Mouse (Mus musculus) heart, postnatal 0 days (tissue): ENCODE results near the gene Txlnb. TPM values are rescaled to one million over a fixed set of nuclear protein-coding genes. Genes with fewer than 3 reads are reported as not detected.

Source experiments
- ATAC-seq: fragments of 200-750 bp; cut with Nextera tagmentation; 2 replicates; pipeline ENCODE4 v1.8.0; 2017; ENCODE audit warnings: low read depth, moderate number of reproducible peaks, moderate library complexity; ENCODE audit not compliant: insufficient read depth
- DNase-seq: peaks from one replicate; pipeline ENCODE4 v3.0.0-alpha.2; 2016; ENCODE audit warnings: low spot score
- H3K27ac ChIP-seq: fragments of 300-500 bp; sonication (generic); 2 replicates; pipeline ENCODE4 v1.5.1; 2014; ENCODE audit warnings: low read depth, mild to moderate bottlenecking
- H3K27me3 ChIP-seq: fragments of 300-500 bp; sonication (generic); 2 replicates; pipeline ENCODE4 v1.6.1; 2014; ENCODE audit warnings: low read length, mixed read lengths; ENCODE audit not compliant: control insufficient read depth, insufficient read depth
- H3K36me3 ChIP-seq: fragments of 300-500 bp; sonication (generic); replicated peaks from 2 replicates; pipeline ENCODE4 v1.6.1; 2014; ENCODE audit warnings: low read length, mixed read lengths; ENCODE audit not compliant: control insufficient read depth, insufficient read depth
- H3K4me1 ChIP-seq: fragments of 300-500 bp; sonication (generic); 2 replicates; pipeline ENCODE4 v1.6.1; 2014; ENCODE audit warnings: antibody characterized with exemption; ENCODE audit not compliant: control insufficient read depth, insufficient read depth
- H3K4me2 ChIP-seq: fragments of 300-500 bp; sonication (generic); 2 replicates; pipeline ENCODE4 v1.6.1; 2014; ENCODE audit warnings: low read depth, mild to moderate bottlenecking, low read length, moderate library complexity
- H3K4me3 ChIP-seq: fragments of 300-500 bp; sonication (generic); 2 replicates; pipeline ENCODE4 v1.5.1; 2014; ENCODE audit warnings: low read depth, low read length
- H3K9ac ChIP-seq: fragments of 300-500 bp; sonication (generic); replicated peaks from 2 replicates; pipeline ENCODE4 v1.6.1; 2014; ENCODE audit warnings: low read depth, low read length, mixed read lengths
- H3K9me3 ChIP-seq: fragments of 300-500 bp; sonication (generic); replicated peaks from 2 replicates; pipeline ENCODE4 v1.6.1; 2016; ENCODE audit warnings: low read length; ENCODE audit not compliant: control insufficient read depth
- CTCF ChIP-seq: IDR thresholded peaks from 2 replicates; pipeline ENCODE4 v1.5.1; 2016; ENCODE audit warnings: antibody characterized with exemption, control low read depth, low read depth
- EP300 ChIP-seq: IDR thresholded peaks from 2 replicates; pipeline ENCODE4 v1.6.1; 2016; ENCODE audit warnings: antibody characterized with exemption, low read depth
- WGBS: fragments of 180-500 bp; shearing (Covaris S2); extraction: QIAGEN DNeasy Blood & Tissue Kit; methylation state at CpG from one replicate; pipeline ENCODE4 v1.1.7; 2014; 5-methylcytosine and 5-hydroxymethylcytosine counted together
- polyA plus RNA-seq: library from polyadenylated mRNA; unstranded; fragments of >200 nt; fragmentation: Nextera tagmentation; extraction: Ambion mirVana; gene quantifications from 2 replicates; pipeline ENCODE4 v1.2.1, GENCODE M21; 2015
- total RNA-seq: library from RNA; depleted of rRNA; stranded (reverse); fragments of >200 nt; gene quantifications from 2 replicates; pipeline ENCODE4 v1.2.3, GENCODE M21; 2014; ENCODE audit warnings: low replicate concordance

Gene Txlnb
- total and polyA plus RNA-seq, 2 experiments from 2014 or later: 56.3 to 68.3 TPM

- Histone ChIP-seq H3K27me3 (no peaks in the 10 kb centered on the region), H3K4me2 (no peak overlapping the region; the same call in 1 of the 2 replicates), H3K9me3 (no peaks in the 10 kb centered on the region), H3K36me3 (peaks cover 71% of the 10 kb centered on the region), H3K9ac (no peak overlapping the region), H3K27ac (no peak overlapping the region), H3K4me3 (no peak overlapping the region), H3K4me1 (no peaks in the 10 kb centered on the region)
- 30% methylated on average over 12 of the region's 12 CpGs for WGBS
- TF ChIP-seq CTCF (no peak), EP300 (no peak)
- ATAC-seq (no peak), DNase-seq (no peak)
These were observed 31.4 kb downstream of the Txlnb start for GRCm38 (mm10) chr10:17827391-17827790.

GRCm38 (mm10) chr10:17829205-17829604, 33.2 kb downstream of the Txlnb start:
- Histone ChIP-seq H3K9ac (no peak overlapping the region), H3K27ac (no peak overlapping the region), H3K4me2 (no peak overlapping the region), H3K4me1 (no peaks in the 10 kb centered on the region), H3K27me3 (no peaks in the 10 kb centered on the region), H3K9me3 (no peaks in the 10 kb centered on the region), H3K4me3 (no peak overlapping the region), H3K36me3 (peaks cover 71% of the 10 kb centered on the region)
- TF ChIP-seq EP300 (no peak), CTCF (no peak)
- 86% methylated on average over 4 of the region's 4 CpGs for WGBS
- ATAC-seq (no peak), DNase-seq (no peak)

GRCm38 (mm10) chr10:17831041-17831440, 35.0 kb downstream of the Txlnb start:
- H3K4me3 ChIP-seq: no peak overlapping the region
- no peaks in the 10 kb centered on the region for H3K9me3 ChIP-seq
- H3K36me3 ChIP-seq: peaks cover 78% of the 10 kb centered on the region
- no peak overlapping the region for H3K9ac ChIP-seq
- no peak overlapping the region for H3K4me2 ChIP-seq
- no peaks in the 10 kb centered on the region for H3K27me3 ChIP-seq
- no peak for ATAC-seq
- H3K4me1 ChIP-seq: no peaks in the 10 kb centered on the region
- no peak for DNase-seq
- 69% methylated on average over 3 of the region's 3 CpGs for WGBS
- H3K27ac ChIP-seq: no peak overlapping the region
- no peak for TF ChIP-seq EP300

GRCm38 (mm10) chr10:17835031-17835430, 39.0 kb downstream of the Txlnb start:
- no peak overlapping the region for H3K27ac ChIP-seq
- no peak overlapping the region for H3K4me2 ChIP-seq
- no peak overlapping the region for H3K9ac ChIP-seq
- DNase-seq (no peak), ATAC-seq (no peak)
- no peaks in the 10 kb centered on the region for H3K4me1 ChIP-seq
- WGBS: 68% methylated on average over 6 of the region's 6 CpGs
- H3K36me3 ChIP-seq: peaks cover 60% of the 10 kb centered on the region
- TF ChIP-seq EP300: no peak
- no peak for TF ChIP-seq CTCF
- H3K27me3 ChIP-seq: no peaks in the 10 kb centered on the region
- H3K9me3 ChIP-seq: no peaks in the 10 kb centered on the region
- H3K4me3 ChIP-seq: no peak overlapping the region

GRCm38 (mm10) chr10:17836275-17836674, 40.2 kb downstream of the Txlnb start:
- DNase-seq (no peak), ATAC-seq (no peak)
- WGBS: 86% methylated on average over 1 of the region's 1 CpGs
- H3K36me3 ChIP-seq: peaks cover 58% of the 10 kb centered on the region
- H3K9me3 ChIP-seq: no peaks in the 10 kb centered on the region
- H3K27me3 ChIP-seq: no peaks in the 10 kb centered on the region
- no peaks in the 10 kb centered on the region for H3K4me1 ChIP-seq
- H3K9ac ChIP-seq: no peak overlapping the region
- no peak overlapping the region for H3K4me2 ChIP-seq
- no peak overlapping the region for H3K27ac ChIP-seq
- TF ChIP-seq EP300 (no peak), CTCF (no peak)
- no peak overlapping the region for H3K4me3 ChIP-seq

GRCm38 (mm10) chr10:17842030-17842429, 46.0 kb downstream of the Txlnb start:
- no peak overlapping the region for H3K4me3 ChIP-seq
- H3K27me3 ChIP-seq: no peaks in the 10 kb centered on the region
- H3K4me2 ChIP-seq: no peak overlapping the region
- ATAC-seq (no peak), DNase-seq (no peak)
- H3K36me3 ChIP-seq: peaks cover 37% of the 10 kb centered on the region
- 62% methylated on average over 3 of the region's 3 CpGs for WGBS
- H3K27ac ChIP-seq: no peak overlapping the region
- TF ChIP-seq CTCF (no peak), EP300 (no peak)
- no peaks in the 10 kb centered on the region for H3K4me1 ChIP-seq
- H3K9me3 ChIP-seq: no peaks in the 10 kb centered on the region; the same call in 1 of the 2 replicates
- no peak overlapping the region for H3K9ac ChIP-seq
